Mouse (Mus musculus) CH12.LX (cell line): ENCODE measurements around the gene Kctd12. TPM values are rescaled to one million over a fixed set of nuclear protein-coding genes. Genes with fewer than 3 reads are reported as not detected.

Experiments
- DNase-seq: peaks from one replicate; pipeline ENCODE4 v3.0.0-alpha.2; 2013; ENCODE audit errors: extremely low read depth
- H3K27ac ChIP-seq: 2 replicates; pipeline ENCODE4 v1.5.1; 2012; ENCODE audit warnings: low read depth, mild to moderate bottlenecking, control low read depth, moderate library complexity; ENCODE audit not compliant: insufficient read depth
- H3K27me3 ChIP-seq: replicated peaks from 2 replicates; pipeline ENCODE3; 2012; ENCODE audit warnings: inconsistent platforms
- H3K36me3 ChIP-seq, 2 experiments: replicated peaks in 1 of 2; 2 replicates each; pipeline versions ENCODE3 to v1.6.1; 2012; ENCODE audit warnings: inconsistent platforms in 1 of 2, low read length in 1 of 2, mild to moderate bottlenecking in 1 of 2, mixed read lengths in 1 of 2, moderate library complexity in 1 of 2; ENCODE audit not compliant: control insufficient read depth in 1 of 2, insufficient read depth in 1 of 2
- H3K4me1 ChIP-seq, 2 experiments: 2 replicates each; pipeline ENCODE4 v1.6.1; 2012; ENCODE audit warnings: inconsistent platforms in 1 of 2, moderate library complexity in 1 of 2; ENCODE audit not compliant: insufficient read depth in 2 of 2, control insufficient read depth in 1 of 2
- H3K4me2 ChIP-seq: 2 replicates; pipeline ENCODE4 v1.6.1; 2012; ENCODE audit warnings: low read depth, mild to moderate bottlenecking, control low read depth; ENCODE audit not compliant: poor library complexity, insufficient read depth, severe bottlenecking
- H3K4me3 ChIP-seq, 3 experiments: fragments of 150-350 bp in 1 of 3; sonication (generic) in 1 of 3; replicated peaks in 1 of 3; 2 replicates each; pipeline versions ENCODE3 to v1.5.1; 2011 to 2012; ENCODE audit warnings: low read depth in 2 of 3, low read length in 2 of 3, mild to moderate bottlenecking in 2 of 3, moderate library complexity in 2 of 3, control low read depth in 1 of 3, improper control_type of control experiment in 1 of 3, inconsistent platforms in 1 of 3, mixed read lengths in 1 of 3; ENCODE audit not compliant: poor library complexity in 1 of 3
- H3K79me2 ChIP-seq: replicated peaks from 2 replicates; pipeline ENCODE4 v1.6.1; 2012; ENCODE audit warnings: mild to moderate bottlenecking, moderate library complexity; ENCODE audit not compliant: control insufficient read depth, poor library complexity, insufficient read depth, severe bottlenecking; ENCODE audit errors: extremely low read depth
- H3K9ac ChIP-seq: 2 replicates; pipeline ENCODE4 v1.6.1; 2012; ENCODE audit warnings: low read depth, mild to moderate bottlenecking, control low read depth, moderate library complexity; ENCODE audit not compliant: insufficient read depth
- H3K9me3 ChIP-seq: replicated peaks from 2 replicates; pipeline ENCODE3; 2012; ENCODE audit warnings: low read length, inconsistent platforms, mixed read lengths
- BHLHE40 ChIP-seq: IDR thresholded peaks from 2 replicates; pipeline ENCODE4 v1.6.1; 2011; ENCODE audit warnings: mild to moderate bottlenecking, low read depth, low read length, improper control_type of control experiment
- CHD1 ChIP-seq: IDR thresholded peaks from 2 replicates; pipeline ENCODE4 v1.6.1; 2012; ENCODE audit warnings: low read depth, low read length, improper control_type of control experiment, inconsistent platforms
- CHD2 ChIP-seq: IDR thresholded peaks from 2 replicates; pipeline ENCODE4 v1.6.1; 2011; ENCODE audit warnings: low read length, improper control_type of control experiment
- CTCF ChIP-seq, 2 experiments: IDR thresholded peaks in 1 of 2; conservative IDR thresholded peaks in 1 of 2; 2 replicates each; pipeline ENCODE4 v1.5.1; 2011 to 2012; ENCODE audit warnings: low read depth in 2 of 2, low read length in 2 of 2, improper control_type of control experiment in 1 of 2, inconsistent platforms in 1 of 2, mild to moderate bottlenecking in 1 of 2, moderate library complexity in 1 of 2
- E2F4 ChIP-seq: IDR thresholded peaks from 2 replicates; pipeline ENCODE4 v1.6.1; 2011; ENCODE audit warnings: low read depth, low read length, improper control_type of control experiment; ENCODE audit not compliant: insufficient replicate concordance
- ELF1 ChIP-seq: IDR thresholded peaks from 2 replicates; pipeline ENCODE4 v1.6.1; 2014; ENCODE audit warnings: low read depth, mild to moderate bottlenecking, inconsistent platforms, low read length, improper control_type of control experiment
- EP300 ChIP-seq: IDR thresholded peaks from 2 replicates; pipeline ENCODE4 v1.6.1; 2011; ENCODE audit warnings: low read length, improper control_type of control experiment
- ETS1 ChIP-seq: conservative IDR thresholded peaks from 2 replicates; pipeline ENCODE4 v1.6.1; 2012; ENCODE audit warnings: low read depth, mild to moderate bottlenecking, inconsistent platforms, low read length, improper control_type of control experiment, moderate library complexity
- HCFC1 ChIP-seq: IDR thresholded peaks from 2 replicates; pipeline ENCODE4 v1.6.1; 2012; ENCODE audit warnings: low read depth, mild to moderate bottlenecking, inconsistent platforms, low read length, improper control_type of control experiment
- IRF4 ChIP-seq: IDR thresholded peaks from 2 replicates; pipeline ENCODE4 v1.6.1; 2014; ENCODE audit warnings: low read depth, mild to moderate bottlenecking, inconsistent platforms, low read length, improper control_type of control experiment
- JUN ChIP-seq: IDR thresholded peaks from 2 replicates; pipeline ENCODE4 v1.6.1; 2011; ENCODE audit warnings: low read depth, mild to moderate bottlenecking, low read length, improper control_type of control experiment, moderate library complexity; ENCODE audit not compliant: insufficient read depth
- JUND ChIP-seq: conservative IDR thresholded peaks from 2 replicates; pipeline ENCODE4 v1.6.1; 2011; ENCODE audit warnings: low read depth, low read length, improper control_type of control experiment
- KAT2A ChIP-seq: IDR thresholded peaks from 2 replicates; pipeline ENCODE4 v1.6.1; 2012; ENCODE audit warnings: low read length, improper control_type of control experiment, inconsistent platforms; ENCODE audit not compliant: insufficient replicate concordance
- MAFK ChIP-seq: IDR thresholded peaks from 2 replicates; pipeline ENCODE4 v1.6.1; 2011; ENCODE audit warnings: low read length, improper control_type of control experiment; ENCODE audit not compliant: insufficient replicate concordance
- MAX ChIP-seq: IDR thresholded peaks from 2 replicates; pipeline ENCODE4 v1.6.1; 2011; ENCODE audit warnings: low read length, improper control_type of control experiment
- MAZ ChIP-seq: IDR thresholded peaks from 2 replicates; pipeline ENCODE4 v1.6.1; 2012; ENCODE audit warnings: low read depth, mild to moderate bottlenecking, inconsistent platforms, low read length, improper control_type of control experiment, moderate library complexity
- MEF2A ChIP-seq: IDR thresholded peaks from 2 replicates; pipeline ENCODE4 v1.6.1; 2014; ENCODE audit warnings: low read depth, mild to moderate bottlenecking, inconsistent platforms, low read length, improper control_type of control experiment, borderline replicate concordance
- MXI1 ChIP-seq: IDR thresholded peaks from 2 replicates; pipeline ENCODE4 v1.6.1; 2011; ENCODE audit warnings: mild to moderate bottlenecking, low read depth, low read length, improper control_type of control experiment
- MYC ChIP-seq: IDR thresholded peaks from 2 replicates; pipeline ENCODE4 v1.6.1; 2011; ENCODE audit warnings: low read depth, mild to moderate bottlenecking, improper control_type of control experiment, low read length
- NELFE ChIP-seq: IDR thresholded peaks from 2 replicates; pipeline ENCODE4 v1.6.1; 2011; ENCODE audit warnings: low read depth, low read length, improper control_type of control experiment
- NRF1 ChIP-seq: IDR thresholded peaks from 2 replicates; pipeline ENCODE4 v1.6.1; 2014; ENCODE audit warnings: low read depth, mild to moderate bottlenecking, inconsistent platforms, low read length, improper control_type of control experiment, moderate library complexity
- POLR2A ChIP-seq: IDR thresholded peaks from 2 replicates; pipeline ENCODE4 v1.6.1; 2011; ENCODE audit warnings: low read depth, mild to moderate bottlenecking, improper control_type of control experiment, low read length
- POLR2AphosphoS2 ChIP-seq: IDR thresholded peaks from 2 replicates; pipeline ENCODE4 v1.6.1; 2011; ENCODE audit warnings: low read depth, low read length, improper control_type of control experiment
- RAD21 ChIP-seq: IDR thresholded peaks from 2 replicates; pipeline ENCODE4 v1.6.1; 2011; ENCODE audit warnings: low read depth, mild to moderate bottlenecking, low read length, improper control_type of control experiment, moderate library complexity
- RCOR1 ChIP-seq: conservative IDR thresholded peaks from 2 replicates; pipeline ENCODE4 v1.6.1; 2012; ENCODE audit warnings: low read depth, mild to moderate bottlenecking, inconsistent platforms, low read length, improper control_type of control experiment
- SIN3A ChIP-seq: IDR thresholded peaks from 2 replicates; pipeline ENCODE4 v1.6.1; 2012; ENCODE audit warnings: low read length, improper control_type of control experiment, inconsistent platforms
- SMC3 ChIP-seq: IDR thresholded peaks from 2 replicates; pipeline ENCODE4 v1.6.1; 2011; ENCODE audit warnings: low read depth, low read length, improper control_type of control experiment
- TBP ChIP-seq: conservative IDR thresholded peaks from 2 replicates; pipeline ENCODE4 v1.6.1; 2011; ENCODE audit warnings: low read depth, low read length, improper control_type of control experiment
- TCF12 ChIP-seq: IDR thresholded peaks from 2 replicates; pipeline ENCODE4 v1.6.1; 2014; ENCODE audit warnings: low read depth, mild to moderate bottlenecking, inconsistent platforms, low read length, improper control_type of control experiment
- UBTF ChIP-seq: IDR thresholded peaks from 2 replicates; pipeline ENCODE4 v1.6.1; 2012; ENCODE audit warnings: low read depth, mild to moderate bottlenecking, inconsistent platforms, low read length, improper control_type of control experiment, moderate library complexity
- USF1 ChIP-seq: IDR thresholded peaks from 2 replicates; pipeline ENCODE4 v1.6.1; 2014; ENCODE audit warnings: low read depth, mild to moderate bottlenecking, inconsistent platforms, low read length, improper control_type of control experiment
- USF2 ChIP-seq: conservative IDR thresholded peaks from 2 replicates; pipeline ENCODE4 v1.6.1; 2011; ENCODE audit warnings: low read depth, low read length, improper control_type of control experiment
- ZC3H11A ChIP-seq: IDR thresholded peaks from 2 replicates; pipeline ENCODE4 v1.6.1; 2012; ENCODE audit warnings: low read depth, mild to moderate bottlenecking, inconsistent platforms, low read length, improper control_type of control experiment
- ZKSCAN1 ChIP-seq: IDR thresholded peaks from 2 replicates; pipeline ENCODE4 v1.6.1; 2012; ENCODE audit warnings: low read depth, inconsistent platforms, low read length, improper control_type of control experiment, borderline replicate concordance
- ZNF384 ChIP-seq: IDR thresholded peaks from 2 replicates; pipeline ENCODE4 v1.6.1; 2012; ENCODE audit warnings: low read depth, low read length, improper control_type of control experiment, inconsistent platforms
- dilution Hi-C: fragments of 300-500 bp; cut with MboI; formaldehyde crosslinking; loops from 2 replicates; pipeline ENCODE4 v1.14.3; 2020; ENCODE audit warnings: low sequenced_read_pairs; ENCODE audit not compliant: extremely low pct_unique_long_range_greater_than_20kb, extremely low pct_ligation_motif_present
- in situ Hi-C: fragments of 300-500 bp; cut with MboI; formaldehyde crosslinking; loops from 3 replicates; pipeline ENCODE4 v1.14.3; 2019; ENCODE audit warnings: low sequenced_read_pairs, low pct_ligation_motif_present, low pct_unique_long_range_greater_than_20kb, mixed read lengths
- polyA plus RNA-seq: library from polyadenylated mRNA; unstranded; fragments of >175 nt; gene quantifications from 2 replicates; pipeline ENCODE4 v1.2.1, GENCODE M21; 2012; ENCODE audit warnings: low read depth; ENCODE audit not compliant: insufficient read length
- total RNA-seq, 2 experiments: library from RNA; depleted of rRNA; stranded (reverse); fragments of 300-350 nt in 1 of 2; fragments of >200 nt in 1 of 2; gene quantifications; 2 replicates each; pipeline ENCODE4 v1.2.3; 2012 to 2014

Gene Kctd12
- total and polyA plus RNA-seq, 3 experiments = 21.4 to 35.4 (median 21.8) TPM

DNA sequence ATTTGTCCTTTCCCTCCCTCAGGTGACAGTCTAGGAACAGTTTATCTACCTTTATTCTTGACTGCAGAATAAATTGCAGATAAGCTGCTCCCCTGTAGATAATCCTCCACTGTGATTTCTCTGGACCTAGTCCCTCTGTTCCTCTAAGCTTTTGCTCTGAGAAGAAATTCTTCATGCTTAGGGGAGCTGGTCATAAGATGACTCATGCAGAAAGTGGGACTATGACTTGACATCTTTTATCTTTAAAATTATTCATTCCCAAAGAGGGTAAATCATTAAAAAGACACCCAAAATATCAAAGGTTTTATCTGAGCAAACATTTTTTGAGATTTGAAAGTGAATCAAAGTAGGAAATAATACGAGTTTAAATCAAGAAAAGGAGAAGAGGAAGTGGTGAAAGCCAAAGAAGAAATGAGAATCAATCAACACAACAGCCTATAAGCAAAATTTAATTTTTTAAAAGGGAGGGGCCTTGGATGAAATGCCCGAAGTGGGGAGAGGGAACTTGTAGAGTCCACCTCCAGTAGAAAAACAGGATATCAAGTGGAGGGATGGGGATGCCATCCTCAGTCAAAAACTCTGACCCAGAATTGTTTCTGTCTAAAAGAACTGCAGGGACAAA is 40.1 kb downstream of the Kctd12 start:
- H3K4me1 ChIP-seq = peaks cover 4 to 20% of the 10 kb centered on the region in 2 experiments; a peak in 3 of 4 replicates
- no peaks in the 10 kb centered on the region for H3K27me3 ChIP-seq
- dilution Hi-C loops (no loop called here), in situ Hi-C loops (no loop called here)
- no peak for TF ChIP-seq MEF2A
- no peak for TF ChIP-seq RAD21
- no peak for TF ChIP-seq BHLHE40
- TF ChIP-seq MXI1 = no peak
- no peak for TF ChIP-seq MYC
- TF ChIP-seq ZKSCAN1 = no peak
- TF ChIP-seq NELFE = no peak
- no peak for TF ChIP-seq TBP
- no peak for TF ChIP-seq CHD1
- TF ChIP-seq ZNF384 = no peak
- peak; percentile 46 for TF ChIP-seq JUN
- no peak for TF ChIP-seq POLR2AphosphoS2
- no peak for TF ChIP-seq MAX
- no peak for TF ChIP-seq ZC3H11A
- TF ChIP-seq KAT2A = no peak
- no peak for TF ChIP-seq POLR2A
- TF ChIP-seq MAZ = no peak
- peak; percentile 69 for TF ChIP-seq JUND
- no peak for TF ChIP-seq ETS1
- no peak for TF ChIP-seq SIN3A
- TF ChIP-seq HCFC1 = no peak
- TF ChIP-seq UBTF = no peak
- TF ChIP-seq RCOR1 = no peak
- no peak for TF ChIP-seq SMC3
- TF ChIP-seq MAFK = peak; percentile 33; the same call in 1 of the 2 replicates
- TF ChIP-seq TCF12 = no peak
- TF ChIP-seq CHD2 = no peak
- peak; percentile 52; the same call in 1 of the 2 replicates for TF ChIP-seq IRF4
- TF ChIP-seq ELF1 = no peak
- no peak for TF ChIP-seq NRF1
- no peak for TF ChIP-seq USF1
- peak; percentile 74 for TF ChIP-seq EP300
- TF ChIP-seq CTCF (conservative IDR thresholded peaks at IDR 0.05 in 1 of 2, IDR thresholded peaks at IDR 0.05 in 1 of 2; ENCODE audit: low read depth in 2 of 2, low read length in 2 of 2) = no peak
- no peak for TF ChIP-seq E2F4
- no peak for TF ChIP-seq USF2
- H3K36me3 ChIP-seq = no peaks in the 10 kb centered on the region
- no peak for DNase-seq
- no peaks in the 10 kb centered on the region for H3K79me2 ChIP-seq
- H3K4me2 ChIP-seq = no peak overlapping the region
- H3K9me3 ChIP-seq = no peaks in the 10 kb centered on the region
- no peak overlapping the region for H3K27ac ChIP-seq
- no peak overlapping the region for H3K4me3 ChIP-seq
- H3K9ac ChIP-seq = peak overlapping the region; percentile 27; the same call in 1 of the 2 replicates
